Mouse (Mus musculus) T-cell, adult 2 months (primary cell): ENCODE results near the gene Gm436.

Source experiments
- DNase-seq: peaks from one replicate; pipeline ENCODE4 v3.0.0; 2022; ENCODE audit warnings: low spot score

The Gm436 gene

DNA sequence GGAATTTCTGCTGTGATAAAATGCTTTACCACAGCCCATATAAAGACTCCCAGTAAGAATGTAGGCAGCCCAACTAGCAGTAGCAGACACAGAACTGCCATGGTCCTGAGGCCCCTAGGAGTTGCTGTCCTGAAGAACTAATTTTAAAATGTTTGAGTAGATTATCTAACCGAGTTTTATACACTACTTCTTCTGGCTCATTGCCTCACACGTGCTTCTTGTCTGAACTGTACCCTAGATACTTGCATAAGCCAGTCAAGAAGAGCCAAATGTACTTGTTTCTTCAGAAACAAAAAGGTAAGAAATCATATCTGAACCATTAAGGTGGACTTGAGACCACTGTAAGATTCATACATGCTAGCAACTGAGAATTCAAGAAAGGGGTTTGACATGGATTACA, at the start of gene Gm436:
Gm436 (minus strand) TSS at position 101 of the 400 bp plus-strand sequence.
- no peak for DNase-seq

DNA sequence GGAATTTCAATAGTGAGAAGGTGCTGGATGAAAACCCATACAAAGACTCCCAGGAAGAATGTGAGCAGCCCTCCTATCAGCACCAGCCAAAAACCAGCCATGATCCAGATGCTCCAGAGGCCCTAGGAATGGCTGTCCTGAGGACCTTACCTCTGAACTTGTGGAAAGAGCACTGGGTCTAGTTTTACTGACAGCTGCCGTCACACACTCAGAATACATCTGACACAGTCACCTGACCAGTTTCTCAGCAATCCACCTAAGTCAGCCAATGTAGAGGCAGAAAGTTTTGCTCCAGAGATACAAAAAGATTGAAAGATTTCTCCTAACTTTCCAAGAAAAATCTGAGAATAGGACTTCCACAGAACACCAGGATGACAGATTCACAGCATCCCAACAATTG, 35.1 kb upstream of the Gm436 start, which contains the start of gene Gm13178:
Gm13178 (minus strand) TSS at position 101 of the 400 bp plus-strand sequence.
- DNase-seq: no peak

DNA sequence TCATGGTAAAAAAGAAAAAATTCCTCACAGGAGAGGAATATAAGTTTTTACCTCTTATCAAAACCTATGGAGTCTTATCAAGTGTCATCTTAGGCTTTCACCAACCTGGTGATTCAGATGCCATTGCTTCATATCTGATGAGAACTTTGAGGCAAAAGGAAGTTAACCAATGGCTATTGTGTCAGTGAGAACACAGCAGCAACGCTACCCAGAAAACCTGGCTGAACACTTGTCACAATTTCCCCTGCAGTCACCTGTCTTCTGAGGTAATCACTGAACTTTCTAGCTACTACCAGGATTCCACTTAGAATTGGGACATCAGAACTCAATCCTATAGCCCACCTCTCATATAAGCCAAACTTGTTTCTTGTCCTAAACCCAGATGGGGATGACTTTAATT, 33.5 kb upstream of the Gm436 start:
- no peak for DNase-seq

DNA sequence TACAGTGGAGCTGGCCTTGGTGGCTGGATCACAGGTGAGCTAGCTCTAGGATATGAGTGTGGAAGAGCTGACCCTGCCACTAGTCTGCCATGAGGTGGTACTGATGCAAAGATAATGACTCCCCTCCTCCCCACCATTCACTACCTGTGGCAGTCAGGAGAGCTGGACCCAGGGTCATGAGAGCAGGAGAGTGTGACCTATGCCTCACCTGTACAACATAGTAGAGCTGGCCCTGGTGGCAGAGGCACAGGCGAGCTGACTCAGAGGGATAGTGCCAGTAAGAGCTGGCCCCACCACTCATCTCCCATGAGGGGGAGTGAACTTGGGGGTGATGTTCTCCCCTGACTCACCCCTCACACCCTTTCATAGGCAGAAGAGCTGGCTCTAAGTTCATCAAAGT, 32.1 kb upstream of the Gm436 start:
- no peak for DNase-seq

DNA sequence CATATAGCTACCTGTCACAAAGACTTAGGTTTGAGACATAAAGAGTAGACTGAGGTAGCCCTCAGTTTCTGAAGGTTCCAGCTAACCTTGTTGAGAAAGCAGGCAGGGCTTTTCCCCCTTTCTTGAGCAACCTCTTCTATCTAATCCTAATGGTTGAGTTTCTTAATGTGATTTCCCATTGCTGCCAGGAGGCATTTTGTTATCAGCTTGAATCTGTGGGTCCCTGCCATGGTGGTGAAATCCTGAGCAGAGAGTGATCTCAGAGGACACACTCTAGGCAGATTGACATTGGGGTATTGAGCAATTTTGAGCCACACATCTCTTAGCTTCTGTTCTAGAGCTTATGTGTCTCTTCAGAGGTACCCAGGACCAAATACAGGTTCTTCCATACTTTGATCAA, 47.9 kb downstream of the Gm436 start:
- DNase-seq: no peak
